Mouse (Mus musculus): Measurements from ENCODE around the gene Bckdhb. TPM values are rescaled to one million over a fixed set of nuclear protein-coding genes. Genes with fewer than 3 reads are reported as not detected.

Bckdhb gene
- total and polyA plus RNA-seq, 3 experiments = 58.2 to 118 (median 97.5) TPM

DNA sequence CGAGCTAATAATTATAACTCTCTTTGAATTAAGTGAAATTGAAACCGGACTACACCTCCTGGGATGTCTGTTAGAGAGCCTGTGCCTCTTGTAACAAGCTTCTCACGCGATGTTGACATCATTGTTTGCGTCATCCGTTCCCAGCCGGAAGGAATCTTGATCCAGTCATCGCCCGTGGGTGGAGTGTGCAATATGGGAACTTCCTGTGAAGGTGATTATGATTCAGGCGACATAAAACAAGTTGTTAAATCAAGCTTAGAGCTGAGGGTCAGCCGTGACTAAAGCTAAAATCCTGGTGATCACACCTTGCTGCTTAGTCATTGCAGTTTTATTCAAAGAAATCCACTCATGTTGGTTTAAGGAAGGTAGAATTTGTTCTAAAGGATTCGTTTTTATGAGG lies 210.1 kb downstream of the Bckdhb start:
- H3K27me3 ChIP-seq (ENCODE audit: control insufficient read depth, insufficient read depth, low read length) = no peaks in the 10 kb centered on the region
- no peaks in the 10 kb centered on the region for H3K79me2 ChIP-seq (replicated peaks; ENCODE audit: control insufficient read depth, insufficient read depth, low read length)
- no peak for DNase-seq
- no peak overlapping the region for H3K4me3 ChIP-seq
- H3K36me3 ChIP-seq (ENCODE audit: control insufficient read depth, insufficient read depth, low read length) = no peaks in the 10 kb centered on the region
- intact Hi-C loops (cut with DNase I) = no loop called here
- 77% methylated on average over 12 of the region's 12 CpGs for WGBS
- H3K4me1 ChIP-seq (ENCODE audit: control insufficient read depth, insufficient read depth, low read length) = no peaks in the 10 kb centered on the region
- H3K9ac ChIP-seq (ENCODE audit: low read depth, low read length) = no peak overlapping the region
- no peak for TF ChIP-seq EP300 (IDR thresholded peaks at IDR 0.05; ENCODE audit: insufficient read depth, low read depth, low read length)
- TF ChIP-seq CTCF (IDR thresholded peaks at IDR 0.05) = no peak
- no peak for TF ChIP-seq POLR2A (IDR thresholded peaks at IDR 0.05; ENCODE audit: insufficient read depth, low read depth, low read length)
- H3K27ac ChIP-seq = no peak overlapping the region

DNA sequence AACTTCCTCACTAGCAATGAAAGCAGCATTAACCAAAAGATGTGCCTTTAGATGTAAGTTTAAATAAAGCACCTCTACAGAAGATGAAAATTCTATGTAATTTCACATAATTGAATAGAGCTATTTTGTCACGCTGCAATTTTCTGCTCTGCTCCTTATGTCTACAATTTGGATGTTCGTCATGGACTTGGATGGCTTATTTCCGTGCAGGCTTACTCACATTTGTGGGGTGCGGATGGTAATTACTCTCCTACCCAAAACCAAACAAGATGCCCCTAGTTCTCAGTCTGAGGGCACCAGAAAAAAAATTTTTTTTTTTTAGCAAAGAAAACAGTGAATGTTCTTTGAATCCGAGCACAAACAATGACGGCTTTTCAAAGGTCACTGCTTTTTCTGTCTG lies 212.2 kb downstream of the Bckdhb start:
- H3K36me3 ChIP-seq (ENCODE audit: control insufficient read depth, insufficient read depth, low read length) = no peaks in the 10 kb centered on the region

DNA sequence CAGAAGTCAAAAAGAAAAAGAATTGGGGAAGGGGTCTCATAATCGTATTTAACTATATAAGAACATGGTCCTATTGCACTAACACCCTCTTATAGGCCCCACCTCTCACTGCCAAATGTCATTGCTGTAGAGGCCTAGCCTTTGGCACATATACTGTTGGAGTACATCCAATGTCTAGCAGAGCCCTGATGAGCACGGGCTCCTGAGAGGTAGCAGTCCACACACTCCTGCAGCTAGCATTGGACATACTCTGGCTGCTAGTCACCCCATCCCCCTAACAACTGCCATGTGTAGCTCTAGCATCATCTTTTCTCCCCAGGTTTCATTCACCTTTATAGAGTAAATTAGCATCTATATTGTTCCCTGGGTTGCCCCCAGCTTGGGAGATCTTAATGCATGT lies 223.2 kb downstream of the Bckdhb start:
- intact Hi-C loops (cut with DNase I) = no loop called here
- Histone ChIP-seq H3K36me3 (ENCODE audit: control insufficient read depth, insufficient read depth, low read length) (no peaks in the 10 kb centered on the region), H3K27me3 (ENCODE audit: control insufficient read depth, insufficient read depth, low read length) (no peaks in the 10 kb centered on the region), H3K4me1 (ENCODE audit: control insufficient read depth, insufficient read depth, low read length) (no peaks in the 10 kb centered on the region), H3K4me3 (no peak overlapping the region), H3K27ac (no peak overlapping the region), H3K79me2 (replicated peaks; ENCODE audit: control insufficient read depth, insufficient read depth, low read length) (no peaks in the 10 kb centered on the region), H3K9ac (ENCODE audit: low read depth, low read length) (no peak overlapping the region)
- WGBS = 67% methylated on average over 2 of the region's 2 CpGs
- DNase-seq = no peak
- TF ChIP-seq POLR2A (IDR thresholded peaks at IDR 0.05; ENCODE audit: insufficient read depth, low read depth, low read length) = no peak
- no peak for TF ChIP-seq EP300 (IDR thresholded peaks at IDR 0.05; ENCODE audit: insufficient read depth, low read depth, low read length)
- no peak for TF ChIP-seq CTCF (IDR thresholded peaks at IDR 0.05)

More for the DNA sequence above, 212.2 kb downstream of the Bckdhb start:
- 95% methylated on average over 6 of the region's 6 CpGs for WGBS
- H3K4me1 ChIP-seq (ENCODE audit: control insufficient read depth, insufficient read depth, low read length) = no peaks in the 10 kb centered on the region
- no peak overlapping the region for H3K9ac ChIP-seq (ENCODE audit: low read depth, low read length)
- TF ChIP-seq POLR2A (IDR thresholded peaks at IDR 0.05; ENCODE audit: insufficient read depth, low read depth, low read length) (no peak), EP300 (IDR thresholded peaks at IDR 0.05; ENCODE audit: insufficient read depth, low read depth, low read length) (no peak), CTCF (IDR thresholded peaks at IDR 0.05) (no peak)
- intact Hi-C loops (cut with DNase I) = no loop called here
- DNase-seq = no peak
- H3K27me3 ChIP-seq (ENCODE audit: control insufficient read depth, insufficient read depth, low read length) = no peaks in the 10 kb centered on the region
- H3K79me2 ChIP-seq (replicated peaks; ENCODE audit: control insufficient read depth, insufficient read depth, low read length) = no peaks in the 10 kb centered on the region
- no peak overlapping the region for H3K4me3 ChIP-seq
- H3K27ac ChIP-seq = no peak overlapping the region

Other genes with a start within 250 kb of the Bckdhb start
- under 1 TPM; 0.18 to 0.32 TPM for gene Elovl4, start 118.9 kb upstream of the Bckdhb start, total RNA-seq (2021)
- 0.23 and 0.25 TPM in 2 replicates for gene Elovl4, start 118.9 kb upstream of the Bckdhb start, polyA plus RNA-seq (2012; rRNA removed)
- under 1 TPM; 0.08 to 0.39 TPM for gene Ttk, start 90.5 kb upstream of the Bckdhb start, total RNA-seq (2021)
- 0.04 and 0.12 TPM in 2 replicates for gene Ttk, start 90.5 kb upstream of the Bckdhb start, polyA plus RNA-seq (2012; rRNA removed)

Measured in heart, adult 2 months (tissue).